Mouse (Mus musculus) heart, adult 2 months (tissue): ENCODE data around the gene Lamtor3. TPM values are rescaled to one million over a fixed set of nuclear protein-coding genes. Genes with fewer than 3 reads are reported as not detected.
A peak's percentile ranks its signal among the peaks of the same experiment; 100 is the strongest.

ENCODE experiments used
- DNase-seq, 2 experiments: peaks; one replicate each; pipeline ENCODE4 v3.0.0; 2021
- H3K27ac ChIP-seq: fragments of 200-600 bp; 2 replicates; pipeline ENCODE4 v1.8.1; 2022
- H3K27me3 ChIP-seq: fragments of 200-500 bp; 2 replicates; pipeline ENCODE4 v1.6.1; 2012; ENCODE audit warnings: mild to moderate bottlenecking, low read length, inconsistent platforms, mixed read lengths; ENCODE audit not compliant: control insufficient read depth, insufficient read depth
- H3K36me3 ChIP-seq: fragments of 200-500 bp; 2 replicates; pipeline ENCODE4 v1.6.1; 2012; ENCODE audit warnings: low read length, inconsistent platforms; ENCODE audit not compliant: control insufficient read depth, insufficient read depth
- H3K4me1 ChIP-seq: fragments of 200-500 bp; 2 replicates; pipeline ENCODE4 v1.6.1; 2011; ENCODE audit warnings: low read length; ENCODE audit not compliant: control insufficient read depth, insufficient read depth
- H3K4me3 ChIP-seq: fragments of 200-600 bp; 2 replicates; pipeline ENCODE4 v1.8.1; 2022
- H3K79me2 ChIP-seq: fragments of 200-500 bp; replicated peaks from 2 replicates; pipeline ENCODE4 v1.6.1; 2012; ENCODE audit warnings: mild to moderate bottlenecking, inconsistent platforms, low read length, moderate library complexity, mixed read lengths; ENCODE audit not compliant: control insufficient read depth, insufficient read depth
- H3K9ac ChIP-seq: fragments of 200-500 bp; 2 replicates; pipeline ENCODE4 v1.6.1; 2012; ENCODE audit warnings: low read depth, mild to moderate bottlenecking, control low read depth, inconsistent platforms, low read length, mixed read lengths
- CTCF ChIP-seq: fragments of 200-600 bp; IDR thresholded peaks from 2 replicates; pipeline ENCODE4 v1.8.1; 2022; ENCODE audit warnings: antibody characterized with exemption, mild to moderate bottlenecking, moderate library complexity
- EP300 ChIP-seq: fragments of 200-500 bp; IDR thresholded peaks from 2 replicates; pipeline ENCODE4 v1.6.1; 2011; ENCODE audit warnings: low read depth, low read length, control low read depth; ENCODE audit not compliant: insufficient read depth
- POLR2A ChIP-seq: fragments of 200-500 bp; IDR thresholded peaks from 2 replicates; pipeline ENCODE4 v1.6.1; 2011; ENCODE audit warnings: mild to moderate bottlenecking, low read depth, low read length, control low read depth; ENCODE audit not compliant: insufficient read depth
- WGBS: fragments of 180-500 bp; shearing (Covaris S2); methylation state at CpG from one replicate; pipeline ENCODE4 v1.1.7; 2018; 5-methylcytosine and 5-hydroxymethylcytosine counted together
- intact Hi-C: fragments of 180-260 bp; cut with DNase I; formaldehyde crosslinking; loops from one replicate; pipeline ENCODE4 v1.15.1; 2025
- polyA plus RNA-seq: library from polyadenylated mRNA; depleted of rRNA; stranded (reverse); fragments of >200 nt; gene quantifications from 2 replicates; pipeline ENCODE4 v1.2.3, GENCODE M21; 2012
- total RNA-seq, 2 experiments: library from RNA; stranded (reverse); gene quantifications; 2 replicates each; pipeline ENCODE4 v1.2.3; 2021

Lamtor3 gene
- total and polyA plus RNA-seq, 3 experiments: 48.7 to 107 (median 88.9) TPM

- Histone ChIP-seq H3K9ac (no peak overlapping the region), H3K27me3 (no peaks in the 10 kb centered on the region), H3K4me1 (peaks cover 13% of the 10 kb centered on the region), H3K4me3 (no peak overlapping the region), H3K79me2 (no peaks in the 10 kb centered on the region), H3K36me3 (peaks cover 3% of the 10 kb centered on the region), H3K27ac (no peak overlapping the region)
- 58% methylated on average over 4 of the region's 4 CpGs for WGBS
- peak; percentile 38 to 68 for DNase-seq
- TF ChIP-seq EP300 (no peak), POLR2A (no peak), CTCF (no peak)
- intact Hi-C loops: no loop called here
These were observed 34.1 kb downstream of the Lamtor3 start for GRCm38 (mm10) chr3:137952225-137952913.

- peak; percentile 37 to 49 for DNase-seq
- WGBS: 46% methylated on average over 14 of the region's 14 CpGs
- intact Hi-C loops: no loop called here
- no peaks in the 10 kb centered on the region for H3K36me3 ChIP-seq
- no peaks in the 10 kb centered on the region for H3K27me3 ChIP-seq
- 0 out of 2 replicates have a peak overlapping the region, but pooled peaks have one; percentile 8 for H3K27ac ChIP-seq
- H3K4me3 ChIP-seq: no peak overlapping the region
- H3K79me2 ChIP-seq: no peaks in the 10 kb centered on the region
- H3K9ac ChIP-seq: no peak overlapping the region
- H3K4me1 ChIP-seq: peaks cover 11% of the 10 kb centered on the region
- TF ChIP-seq EP300 (no peak), CTCF (no peak), POLR2A (no peak)
These were observed 34.9 kb downstream of the Lamtor3 start for GRCm38 (mm10) chr3:137952914-137953880.

GRCm38 (mm10) chr3:137954256-137954916 lies 36.1 kb downstream of the Lamtor3 start:
- no peaks in the 10 kb centered on the region for H3K79me2 ChIP-seq
- no peak overlapping the region for H3K4me3 ChIP-seq
- 86% methylated on average over 23 of the region's 23 CpGs for WGBS
- TF ChIP-seq CTCF: no peak
- TF ChIP-seq POLR2A: no peak
- TF ChIP-seq EP300: no peak
- no peaks in the 10 kb centered on the region for H3K27me3 ChIP-seq
- peaks cover 11% of the 10 kb centered on the region for H3K4me1 ChIP-seq
- intact Hi-C loops: no loop called here
- no peaks in the 10 kb centered on the region for H3K36me3 ChIP-seq
- no peak overlapping the region for H3K9ac ChIP-seq
- no peak for DNase-seq
- H3K27ac ChIP-seq: no peak overlapping the region

- Histone ChIP-seq H3K36me3 (no peaks in the 10 kb centered on the region), H3K4me3 (no peak overlapping the region), H3K27me3 (no peaks in the 10 kb centered on the region), H3K9ac (no peak overlapping the region), H3K79me2 (no peaks in the 10 kb centered on the region), H3K4me1 (peaks cover 11% of the 10 kb centered on the region), H3K27ac (no peak overlapping the region)
- no peak for DNase-seq
- no peak for TF ChIP-seq CTCF
- TF ChIP-seq EP300: no peak
- TF ChIP-seq POLR2A: no peak
- WGBS: 26% methylated on average over 16 of the region's 16 CpGs
- intact Hi-C loops: no loop called here
These were observed 37.3 kb downstream of the Lamtor3 start for GRCm38 (mm10) chr3:137955560-137956081.

- Histone ChIP-seq H3K36me3 (peaks cover 6% of the 10 kb centered on the region; the same call in 1 of the 2 replicates), H3K27me3 (no peaks in the 10 kb centered on the region), H3K27ac (no peak overlapping the region), H3K79me2 (no peaks in the 10 kb centered on the region), H3K9ac (no peak overlapping the region), H3K4me3 (no peak overlapping the region), H3K4me1 (peaks cover 6% of the 10 kb centered on the region)
- no peak for DNase-seq
- intact Hi-C loops: no loop called here
- no peak for TF ChIP-seq EP300
- TF ChIP-seq CTCF: no peak
- no peak for TF ChIP-seq POLR2A
- 54% methylated on average over 9 of the region's 9 CpGs for WGBS
These were observed 39.6 kb downstream of the Lamtor3 start for GRCm38 (mm10) chr3:137957864-137958263.
